29 mouse cellular contexts compared by ENCODE assay signal in the genomic region with DNA sequence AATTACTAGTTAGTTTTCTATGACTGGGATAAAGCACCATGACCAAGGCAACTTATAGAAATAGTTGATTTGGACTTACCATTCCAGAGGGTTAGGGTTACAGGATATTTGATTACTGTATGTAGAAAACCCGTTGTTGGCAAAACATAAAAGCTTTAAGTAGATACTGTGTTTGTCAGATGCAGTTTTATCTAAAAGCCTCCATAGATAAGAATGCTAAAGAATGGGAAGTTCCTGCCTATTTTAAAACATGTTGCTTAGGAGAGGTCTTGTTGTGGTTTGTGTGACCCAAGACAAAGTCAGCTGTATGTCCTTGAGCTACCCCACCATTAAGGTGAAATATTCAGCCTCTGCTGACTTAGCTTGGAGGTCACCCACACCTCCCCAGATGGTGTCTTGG.
"Had no signal": no experiment of that assay in that cellular context is flagged by ENCODE, and none has a peak within 500 bp of the region (broad histone marks: within the 10 kb centered on the region; RNA-seq: fewer than 3 reads in every experiment).

No protein-coding gene starts in this region.

- H3K9ac ChIP-seq: limb, embryonic 12.5 days; limb, embryonic 13.5 days; limb, embryonic 15.5 days; liver, embryonic 12.5 days; liver, embryonic 13.5 days; liver, embryonic 14.5 days; liver, embryonic 15.5 days; liver, postnatal 0 days; lung, embryonic 14.5 days; lung, embryonic 15.5 days; midbrain, embryonic 12.5 days; midbrain, embryonic 13.5 days; midbrain, embryonic 15.5 days had no signal

- H3K27me3 ChIP-seq: limb, embryonic 15.5 days; lung, embryonic 15.5 days; midbrain, embryonic 12.5 days; midbrain, embryonic 13.5 days; midbrain, embryonic 15.5 days had no signal

- H3K36me3 ChIP-seq: limb, embryonic 10.5 days; limb, embryonic 12.5 days; limb, embryonic 13.5 days; limb, embryonic 15.5 days; liver, embryonic 12.5 days; liver, embryonic 13.5 days; liver, embryonic 15.5 days; lung, embryonic 15.5 days; midbrain, embryonic 10.5 days; midbrain, embryonic 12.5 days; midbrain, embryonic 13.5 days; midbrain, embryonic 15.5 days had no signal

- ATAC-seq: liver, embryonic 12.5 days; liver, postnatal 0 days; lung, postnatal 0 days; midbrain, embryonic 13.5 days; midbrain, embryonic 15.5 days; midbrain, embryonic 16.5 days had no signal

- H3K27ac ChIP-seq: limb, embryonic 10.5 days; limb, embryonic 12.5 days; limb, embryonic 13.5 days; limb, embryonic 15.5 days; liver, embryonic 12.5 days; liver, embryonic 13.5 days; liver, embryonic 14.5 days; liver, embryonic 15.5 days; lung, embryonic 15.5 days; macrophage; midbrain, embryonic 10.5 days; midbrain, embryonic 12.5 days; midbrain, embryonic 13.5 days; midbrain, embryonic 15.5 days had no signal

- H3K4me3 ChIP-seq: limb, embryonic 10.5 days; limb, embryonic 12.5 days; limb, embryonic 13.5 days; limb, embryonic 15.5 days; liver, embryonic 12.5 days; liver, embryonic 13.5 days; liver, embryonic 15.5 days; lung, embryonic 15.5 days; megakaryocyte, embryonic 14.5 days; midbrain, embryonic 10.5 days; midbrain, embryonic 12.5 days; midbrain, embryonic 13.5 days; midbrain, embryonic 15.5 days; myocyte had no signal

- DNase-seq: left cerebral cortex, postnatal 4 days; liver; liver, embryonic 13.5 days; liver, postnatal 0 days; lung, adult 18-20 months; lung, adult 2 months; lung, embryonic 14.5 days; lung, postnatal 10 days; lung, postnatal 14 days; lung, postnatal 36 days; lung, postnatal 4 days; midbrain, embryonic 14.5 days had no signal

- H3K4me1 ChIP-seq: limb, embryonic 10.5 days; limb, embryonic 12.5 days; limb, embryonic 13.5 days; limb, embryonic 15.5 days; liver, embryonic 12.5 days; liver, embryonic 13.5 days; liver, embryonic 15.5 days; lung, embryonic 15.5 days; midbrain, embryonic 10.5 days; midbrain, embryonic 12.5 days; midbrain, embryonic 13.5 days; midbrain, embryonic 15.5 days had no signal

- H3K9me3 ChIP-seq: limb, embryonic 10.5 days; limb, embryonic 12.5 days; limb, embryonic 13.5 days; limb, embryonic 15.5 days; liver, embryonic 12.5 days; liver, embryonic 13.5 days; liver, embryonic 15.5 days; lung, embryonic 15.5 days; megakaryocyte, embryonic 14.5 days; midbrain, embryonic 10.5 days; midbrain, embryonic 12.5 days; midbrain, embryonic 13.5 days; midbrain, embryonic 15.5 days had no signal
